Mouse (Mus musculus): Measurements from ENCODE around the gene Ffar2.

Ffar2 gene

GRCm38 (mm10) chr7:30820854-30821445, 2.6 kb downstream of the Ffar2 start:
- DNase-seq (ENCODE audit: low spot score), result no peak

- DNase-seq (ENCODE audit: low spot score), result no peak
These were observed 3.4 kb downstream of the Ffar2 start for GRCm38 (mm10) chr7:30820131-30820530.

- peak; percentile 37 for DNase-seq (ENCODE audit: low spot score)
These were observed 11.2 kb downstream of the Ffar2 start for GRCm38 (mm10) chr7:30812291-30812807.

- DNase-seq (ENCODE audit: low spot score), result peak; percentile 27
These were observed 11.8 kb downstream of the Ffar2 start for GRCm38 (mm10) chr7:30811757-30812290.

- DNase-seq (ENCODE audit: low spot score), result peak; percentile 18
These were observed 13.3 kb downstream of the Ffar2 start for GRCm38 (mm10) chr7:30810319-30810718.

- peak; percentile 51 for DNase-seq (ENCODE audit: low spot score)
These were observed 17.7 kb downstream of the Ffar2 start for GRCm38 (mm10) chr7:30805924-30806323.

- DNase-seq (ENCODE audit: low spot score), result no peak
These were observed 19.4 kb downstream of the Ffar2 start for GRCm38 (mm10) chr7:30804026-30804715.

- no peak for DNase-seq (ENCODE audit: low spot score)
These were observed 20.3 kb downstream of the Ffar2 start for GRCm38 (mm10) chr7:30803256-30803655.

GRCm38 (mm10) chr7:30800653-30801052, 22.9 kb downstream of the Ffar2 start:
- no peak for DNase-seq (ENCODE audit: low spot score)

GRCm38 (mm10) chr7:30796790-30797189, 26.8 kb downstream of the Ffar2 start:
- DNase-seq (ENCODE audit: low spot score), result no peak

GRCm38 (mm10) chr7:30794921-30795320, 28.7 kb downstream of the Ffar2 start:
- no peak for DNase-seq (ENCODE audit: low spot score)

- no peak for DNase-seq (ENCODE audit: low spot score)
These were observed 31.7 kb downstream of the Ffar2 start for GRCm38 (mm10) chr7:30791921-30792320.

GRCm38 (mm10) chr7:30790141-30790540, 33.4 kb downstream of the Ffar2 start:
- no peak for DNase-seq (ENCODE audit: low spot score)

GRCm38 (mm10) chr7:30787377-30788022, 36.1 kb downstream of the Ffar2 start, which contains the start of gene Krtdap:
Gene Krtdap (plus strand): TSS chr7:30787896.
- DNase-seq (ENCODE audit: low spot score), result no peak

- DNase-seq (ENCODE audit: low spot score), result no peak
These were observed 37.6 kb downstream of the Ffar2 start for GRCm38 (mm10) chr7:30785721-30786546.

- no peak for DNase-seq (ENCODE audit: low spot score)
These were observed 38.4 kb downstream of the Ffar2 start for GRCm38 (mm10) chr7:30785154-30785553.

- no peak for DNase-seq (ENCODE audit: low spot score)
These were observed 40.9 kb downstream of the Ffar2 start for GRCm38 (mm10) chr7:30782658-30783057.

GRCm38 (mm10) chr7:30781792-30782191, 41.8 kb downstream of the Ffar2 start:
- no peak for DNase-seq (ENCODE audit: low spot score)

- DNase-seq (ENCODE audit: low spot score), result no peak
These were observed 45.7 kb downstream of the Ffar2 start for GRCm38 (mm10) chr7:30777911-30778310.

GRCm38 (mm10) chr7:30777081-30777579, 46.4 kb downstream of the Ffar2 start:
- no peak for DNase-seq (ENCODE audit: low spot score)

- DNase-seq (ENCODE audit: low spot score), result no peak
These were observed 47.5 kb downstream of the Ffar2 start for GRCm38 (mm10) chr7:30776104-30776503.

GRCm38 (mm10) chr7:30769236-30769635, 54.3 kb downstream of the Ffar2 start:
- DNase-seq (ENCODE audit: low spot score), result peak; percentile 8

Data from retina, embryonic 14.5 days (tissue).